Mouse (Mus musculus): Measurements from ENCODE around the gene Slc26a10.

Gene Slc26a10

GRCm38 (mm10) chr10:127178286-127179027 lies 2.0 kb downstream of the Slc26a10 start:
- no peak for TF ChIP-seq GATA4 (IDR thresholded peaks at IDR 0.05; ENCODE audit: insufficient replicate concordance, low read length)

GRCm38 (mm10) chr10:127177719-127178118 lies 2.7 kb downstream of the Slc26a10 start:
- no peak for TF ChIP-seq GATA4 (IDR thresholded peaks at IDR 0.05; ENCODE audit: insufficient replicate concordance, low read length)

- TF ChIP-seq GATA4 (IDR thresholded peaks at IDR 0.05; ENCODE audit: insufficient replicate concordance, low read length) = no peak
Observed at GRCm38 (mm10) chr10:127177235-127177634, 3.2 kb downstream of the Slc26a10 start.

- TF ChIP-seq GATA4 (IDR thresholded peaks at IDR 0.05; ENCODE audit: insufficient replicate concordance, low read length) = no peak
Observed at GRCm38 (mm10) chr10:127176756-127177155, 3.7 kb downstream of the Slc26a10 start.

GRCm38 (mm10) chr10:127176228-127176627 lies 4.2 kb downstream of the Slc26a10 start:
- no peak for TF ChIP-seq GATA4 (IDR thresholded peaks at IDR 0.05; ENCODE audit: insufficient replicate concordance, low read length)

GRCm38 (mm10) chr10:127174170-127174569 lies 6.3 kb downstream of the Slc26a10 start:
- no peak for TF ChIP-seq GATA4 (IDR thresholded peaks at IDR 0.05; ENCODE audit: insufficient replicate concordance, low read length)

GRCm38 (mm10) chr10:127173148-127174065 lies 7.0 kb downstream of the Slc26a10 start:
- TF ChIP-seq GATA4 (IDR thresholded peaks at IDR 0.05; ENCODE audit: insufficient replicate concordance, low read length) = no peak

- TF ChIP-seq GATA4 (IDR thresholded peaks at IDR 0.05; ENCODE audit: insufficient replicate concordance, low read length) = no peak
Observed at GRCm38 (mm10) chr10:127171631-127172200, 8.7 kb downstream of the Slc26a10 start.

GRCm38 (mm10) chr10:127170837-127171272 lies 9.6 kb downstream of the Slc26a10 start:
- no peak for TF ChIP-seq GATA4 (IDR thresholded peaks at IDR 0.05; ENCODE audit: insufficient replicate concordance, low read length)

GRCm38 (mm10) chr10:127170002-127170401 lies 10.4 kb downstream of the Slc26a10 start:
- TF ChIP-seq GATA4 (IDR thresholded peaks at IDR 0.05; ENCODE audit: insufficient replicate concordance, low read length) = no peak

GRCm38 (mm10) chr10:127167614-127168192 lies 12.7 kb downstream of the Slc26a10 start:
- no peak for TF ChIP-seq GATA4 (IDR thresholded peaks at IDR 0.05; ENCODE audit: insufficient replicate concordance, low read length)

GRCm38 (mm10) chr10:127166771-127167613 lies 13.5 kb downstream of the Slc26a10 start:
- no peak for TF ChIP-seq GATA4 (IDR thresholded peaks at IDR 0.05; ENCODE audit: insufficient replicate concordance, low read length)

GRCm38 (mm10) chr10:127166404-127166715 lies 14.1 kb downstream of the Slc26a10 start:
- no peak for TF ChIP-seq GATA4 (IDR thresholded peaks at IDR 0.05; ENCODE audit: insufficient replicate concordance, low read length)

GRCm38 (mm10) chr10:127165654-127166403 lies 14.6 kb downstream of the Slc26a10 start:
- no peak for TF ChIP-seq GATA4 (IDR thresholded peaks at IDR 0.05; ENCODE audit: insufficient replicate concordance, low read length)
